Mouse (Mus musculus): ENCODE measurements around the gene Slc9a9. TPM values are rescaled to one million over a fixed set of nuclear protein-coding genes. Genes with fewer than 3 reads are reported as not detected.
A peak's percentile ranks its signal among the peaks of the same experiment; 100 is the strongest.

Gene Slc9a9
- total RNA-seq, 2 experiments from 2014 or later, result 2.6 to 5.0 TPM

DNA sequence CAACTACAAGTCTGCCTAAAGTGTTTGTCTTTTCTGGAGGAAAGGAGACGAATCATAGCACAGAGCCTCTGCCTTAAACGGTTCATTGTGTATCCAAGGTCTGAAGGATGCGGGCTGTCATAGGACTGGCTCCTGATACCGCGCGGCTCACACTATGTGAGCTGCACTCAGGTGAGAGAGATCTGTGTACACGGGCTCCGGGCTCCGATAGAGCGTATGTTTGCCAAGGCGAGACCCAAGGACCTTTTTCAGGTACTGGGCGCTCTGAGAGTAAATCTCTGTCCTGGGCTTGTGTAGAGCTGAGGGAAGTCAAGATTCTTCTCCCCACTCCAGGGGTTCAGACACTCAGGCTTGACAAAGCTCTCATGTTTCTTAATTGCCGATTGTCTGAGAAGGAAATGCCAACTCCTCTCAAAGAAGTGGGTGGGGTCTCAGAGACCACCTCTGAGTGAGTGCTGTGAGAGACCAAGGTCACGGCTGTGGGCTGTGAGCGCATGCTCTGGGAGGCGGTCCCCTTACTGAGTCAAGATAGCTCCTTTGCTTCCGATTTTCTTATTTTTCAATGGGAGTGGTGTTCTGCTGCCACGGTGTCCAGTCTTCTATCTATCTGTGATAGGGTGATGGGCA is 10.9 kb downstream of the Slc9a9 start:
- intact Hi-C loops (cut with DNase I), result no loop called here
- DNase-seq, result no peak

DNA sequence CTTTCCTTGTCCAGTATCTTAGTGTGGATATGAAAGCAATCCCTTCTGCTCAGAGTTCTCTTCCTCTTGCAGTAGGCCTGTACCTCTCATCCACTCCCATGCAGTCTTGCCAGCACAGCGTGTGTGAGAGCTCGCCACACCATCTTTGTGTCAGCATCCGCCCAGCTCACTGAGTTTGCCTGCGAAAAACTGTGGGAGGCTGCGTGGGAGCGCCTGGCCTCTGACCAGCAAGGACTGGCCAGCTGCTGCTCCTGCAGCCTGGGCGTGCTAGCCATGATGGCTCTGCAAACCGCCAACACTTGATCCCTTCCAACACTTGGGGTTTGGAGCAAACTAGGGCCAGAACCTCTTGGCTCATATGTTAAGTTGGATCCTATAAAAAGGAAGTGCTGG is 11.4 kb downstream of the Slc9a9 start:
- intact Hi-C loops (cut with DNase I), result no loop called here
- DNase-seq, result peak; percentile 58 to 65

DNA sequence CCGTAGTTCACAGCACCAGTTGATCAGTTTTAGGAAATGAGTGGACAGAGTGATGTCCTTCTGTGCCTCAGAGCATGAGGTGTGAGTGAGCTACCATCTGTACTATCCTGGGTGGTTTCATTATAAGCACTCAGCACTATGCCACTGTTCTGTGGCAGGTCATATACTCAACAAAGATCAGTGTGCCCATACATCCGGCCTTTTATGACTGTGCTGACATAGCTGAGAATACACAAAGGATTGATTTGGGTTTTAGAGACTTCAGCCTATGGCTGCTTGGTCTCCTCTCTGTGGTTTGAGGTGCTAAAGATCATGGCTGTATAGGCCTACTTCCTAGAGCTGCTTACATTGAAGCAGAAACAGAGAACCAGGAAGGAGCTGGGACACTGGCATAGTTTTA is 12.6 kb downstream of the Slc9a9 start:
- intact Hi-C loops (cut with DNase I), result no loop called here
- no peak for DNase-seq

DNA sequence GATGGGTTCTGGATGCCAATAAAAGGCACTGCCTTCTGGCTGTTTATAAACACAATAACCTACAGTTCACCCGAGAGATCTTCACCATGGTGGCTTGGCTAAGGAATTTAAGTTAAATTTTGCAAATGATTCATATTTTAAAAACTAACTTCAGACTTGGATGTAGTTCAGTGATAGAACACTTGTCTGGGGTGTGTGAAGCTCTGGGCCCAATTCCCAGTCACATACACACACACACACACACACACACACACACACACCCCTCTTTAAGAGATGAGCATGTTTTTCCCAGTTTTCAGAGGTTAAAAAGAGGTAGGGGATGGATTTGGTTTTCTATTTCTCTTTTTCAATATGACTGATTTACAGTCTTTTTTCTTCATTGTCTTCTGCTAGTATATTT is 15.9 kb downstream of the Slc9a9 start:
- DNase-seq, result no peak
- intact Hi-C loops (cut with DNase I), result no loop called here

DNA sequence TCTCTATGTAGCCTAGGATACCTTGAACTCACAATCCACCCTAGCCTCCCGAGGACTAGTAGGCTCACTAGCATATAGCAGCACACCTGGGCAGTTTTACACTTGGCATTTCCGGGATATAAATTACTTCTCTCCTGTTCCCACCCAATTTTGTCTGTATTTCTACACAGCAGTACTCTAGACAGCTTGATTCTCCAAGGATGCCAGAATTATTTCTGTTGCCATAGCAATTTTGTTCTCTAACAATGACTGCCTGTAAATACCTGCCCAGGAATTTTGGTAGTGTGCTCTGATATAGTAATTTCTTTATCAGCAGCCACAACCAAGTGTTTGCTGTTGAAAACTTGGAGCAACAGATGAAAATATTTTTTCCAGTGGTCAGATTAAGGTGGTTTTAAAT is 16.7 kb downstream of the Slc9a9 start:
- no peak for DNase-seq
- intact Hi-C loops (cut with DNase I), result no loop called here

DNA sequence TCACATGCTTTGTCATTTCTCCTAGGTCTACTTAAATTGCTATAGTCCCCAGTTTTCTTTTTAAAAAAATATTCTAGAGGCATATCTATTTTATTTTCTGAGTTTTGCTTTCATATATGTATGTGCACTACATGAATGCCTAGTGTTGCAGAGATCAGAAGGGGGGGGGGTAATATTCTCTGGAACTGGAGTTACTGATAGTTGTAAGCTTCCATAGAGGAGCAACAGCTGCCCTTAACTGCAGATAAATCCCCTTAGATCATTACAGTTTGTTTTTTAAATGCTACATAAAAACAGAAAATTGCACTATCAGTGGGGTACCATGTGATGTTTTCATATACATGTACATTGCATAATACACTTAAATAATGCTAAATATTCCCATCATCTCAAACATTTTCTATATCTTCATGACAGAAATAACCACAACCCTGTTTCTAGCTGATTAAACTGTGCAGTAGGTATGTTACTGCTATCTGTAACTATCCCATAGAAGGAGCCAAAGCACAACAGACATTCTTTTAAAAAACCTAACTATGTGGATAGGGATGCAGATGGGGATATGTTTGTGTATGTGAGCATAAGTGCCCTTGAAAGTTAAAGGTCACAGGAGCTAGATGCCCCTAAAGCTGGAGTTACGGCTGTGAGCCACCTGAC is 17.6 kb downstream of the Slc9a9 start:
- intact Hi-C loops (cut with DNase I), result no loop called here
- DNase-seq, result no peak

DNA sequence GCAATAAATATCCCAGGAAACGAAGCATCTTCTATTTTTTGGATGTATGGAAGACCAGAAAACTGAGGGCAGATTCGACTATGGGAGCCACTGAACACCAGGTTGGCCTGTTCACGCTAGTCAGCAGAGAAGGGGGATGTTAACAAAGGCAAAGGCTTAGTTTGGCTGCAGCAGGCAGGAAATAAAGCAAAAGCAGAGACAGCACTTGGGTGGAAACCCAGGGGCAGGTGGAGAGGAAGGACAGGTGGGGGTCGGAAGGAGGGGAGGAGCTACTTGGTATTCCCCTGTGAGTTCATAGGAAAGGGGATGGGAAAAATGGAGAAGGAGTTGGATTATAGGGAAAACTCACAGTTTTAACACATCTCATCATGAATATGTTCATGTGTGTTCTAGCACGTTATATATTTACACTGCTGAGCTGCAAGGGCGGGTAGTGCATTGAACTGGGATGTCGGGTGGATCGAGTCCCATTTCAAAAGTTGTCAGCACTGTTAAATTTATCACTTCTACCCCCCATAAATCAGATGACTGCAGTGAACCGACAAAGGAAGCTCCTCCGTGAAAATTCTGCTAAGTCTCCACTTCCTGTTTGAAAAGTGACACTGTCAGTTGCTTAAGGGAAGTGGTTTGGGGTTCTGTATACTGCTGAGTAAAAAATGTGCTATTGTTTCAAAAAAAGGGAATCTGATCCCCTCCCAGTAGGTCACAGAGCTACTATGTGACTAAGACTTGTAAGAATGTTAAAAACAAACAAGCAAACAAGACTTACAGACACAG is 21.8 kb downstream of the Slc9a9 start:
- no peak for DNase-seq
- intact Hi-C loops (cut with DNase I), result no loop called here

DNA sequence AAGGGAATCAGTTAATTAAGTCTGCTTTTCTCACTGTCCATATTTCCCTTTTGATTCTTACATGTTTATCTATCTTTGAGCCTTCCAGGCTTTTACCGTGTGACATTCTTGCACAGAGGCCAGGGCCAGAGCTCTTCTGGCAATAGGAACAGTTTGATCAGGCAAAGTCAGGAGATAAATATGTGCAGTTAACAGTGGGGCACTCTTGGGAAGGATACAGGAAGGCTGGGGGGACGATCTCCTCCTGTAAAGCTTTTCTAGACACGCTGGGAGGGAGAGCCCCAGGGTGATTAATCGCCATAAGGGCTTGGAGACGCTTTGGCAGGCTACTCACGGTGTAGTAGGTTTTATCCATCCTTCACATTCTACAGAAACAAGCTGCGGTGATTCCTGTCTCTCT is 22.4 kb downstream of the Slc9a9 start:
- intact Hi-C loops (cut with DNase I), result no loop called here
- DNase-seq, result no peak

DNA sequence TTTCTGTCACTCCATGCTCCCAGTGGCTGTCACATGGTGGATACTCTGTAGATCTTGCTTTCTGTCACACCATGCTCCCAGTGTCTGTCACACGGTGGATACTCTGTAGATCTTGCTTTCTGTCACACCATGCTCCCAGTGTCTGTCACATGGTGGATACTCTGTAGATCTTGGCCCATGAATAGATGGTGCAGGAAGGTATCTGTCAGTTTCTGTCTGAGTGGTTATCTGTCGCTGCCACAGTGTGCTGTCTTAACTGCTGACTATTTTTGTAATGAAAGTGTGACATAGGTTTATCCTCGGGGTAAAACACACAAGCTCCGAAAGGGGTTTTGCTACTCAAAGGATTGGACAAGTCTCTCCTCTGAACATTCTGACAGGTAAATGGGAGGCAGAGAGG is 24.5 kb downstream of the Slc9a9 start:
- no peak for DNase-seq
- intact Hi-C loops (cut with DNase I), result no loop called here

DNA sequence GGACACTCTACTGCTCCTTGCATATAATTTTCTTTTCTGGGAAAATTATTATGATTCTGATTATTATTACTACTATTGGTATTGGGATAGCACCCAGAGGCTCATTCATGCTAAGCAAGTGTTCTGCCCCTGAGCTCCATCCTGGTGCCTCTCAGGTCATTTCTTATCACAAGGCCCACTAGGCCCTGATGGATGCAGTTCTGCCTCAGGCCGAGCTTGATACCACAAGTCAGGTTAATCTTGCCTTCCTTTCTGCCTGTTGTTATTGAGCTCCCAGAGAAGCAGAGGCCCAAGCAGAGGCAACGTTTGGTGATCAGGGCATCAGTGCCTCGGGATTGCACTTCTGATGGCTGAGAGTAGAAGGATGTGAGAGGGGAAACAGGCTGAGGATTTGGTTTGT is 25.3 kb downstream of the Slc9a9 start:
- intact Hi-C loops (cut with DNase I), result no loop called here
- DNase-seq, result no peak

DNA sequence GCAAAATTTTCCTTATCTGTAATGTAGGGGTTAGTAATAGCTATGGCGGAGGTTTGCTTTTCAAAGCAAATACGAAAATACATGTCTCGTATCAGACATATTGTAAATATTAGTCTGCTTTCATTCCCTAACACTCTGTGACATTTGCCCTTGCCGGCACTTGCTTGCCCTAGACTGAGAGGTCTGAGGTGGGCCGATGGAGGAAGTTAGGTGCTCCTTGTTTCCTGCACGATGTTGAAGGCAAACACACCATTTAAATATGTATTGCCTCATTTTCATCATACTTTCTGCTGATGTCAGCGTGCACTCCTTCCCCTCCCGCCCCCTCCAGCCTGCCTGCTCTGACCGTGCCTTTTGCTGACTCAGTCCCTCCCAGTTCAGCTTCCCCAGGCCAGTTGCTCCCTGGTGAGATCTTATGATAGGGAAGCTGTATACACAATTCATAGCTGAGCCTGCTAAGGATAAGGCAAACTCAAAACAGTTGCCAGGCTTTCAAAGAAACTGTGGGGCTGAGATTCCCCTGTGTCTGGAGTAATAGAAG is 26.9 kb downstream of the Slc9a9 start:
- intact Hi-C loops (cut with DNase I), result no loop called here
- DNase-seq, result peak in 1 of 2 experiments; percentile 29

DNA sequence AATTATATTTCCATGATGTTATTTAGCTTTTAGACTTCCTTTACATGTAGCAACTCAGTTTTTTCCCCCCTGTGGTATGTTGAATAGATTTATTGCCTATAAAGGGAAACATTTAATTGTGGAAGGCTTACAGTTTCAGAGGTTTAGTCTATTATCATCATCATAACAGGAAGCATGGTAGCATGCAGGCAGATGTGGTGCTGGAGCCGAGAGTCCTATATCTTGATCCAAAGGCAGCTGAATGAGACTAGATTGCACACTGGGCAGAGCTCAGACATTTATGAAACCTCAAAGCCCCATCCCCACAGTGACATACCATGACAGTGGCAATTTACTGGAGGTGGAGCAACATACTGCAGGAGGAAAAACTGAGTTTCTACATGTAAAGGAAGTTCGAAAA is 28.5 kb downstream of the Slc9a9 start:
- intact Hi-C loops (cut with DNase I), result no loop called here

DNA sequence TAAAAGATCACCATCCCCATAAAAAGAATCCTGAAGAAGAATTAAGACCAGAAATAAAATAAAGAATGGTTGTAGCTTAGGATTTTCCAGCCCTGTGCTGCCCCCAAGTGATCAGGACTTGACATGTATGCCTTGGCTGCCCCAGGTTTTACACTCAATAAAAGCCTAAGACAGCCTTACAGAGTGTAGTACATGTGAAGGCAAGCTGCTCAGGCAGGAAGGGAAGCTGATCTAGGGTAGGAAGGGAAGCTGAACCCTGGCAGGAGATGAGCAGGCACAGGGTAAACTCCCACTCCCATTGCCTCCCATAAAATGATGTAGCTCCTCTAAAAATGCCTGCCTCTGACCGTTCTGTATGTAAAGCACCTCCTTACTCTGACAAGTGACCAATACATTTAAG is 30.8 kb downstream of the Slc9a9 start:
- intact Hi-C loops (cut with DNase I), result no loop called here
- DNase-seq, result peak; percentile 44 to 47

More for the DNA sequence above, 28.5 kb downstream of the Slc9a9 start:
- DNase-seq, result no peak

DNA sequence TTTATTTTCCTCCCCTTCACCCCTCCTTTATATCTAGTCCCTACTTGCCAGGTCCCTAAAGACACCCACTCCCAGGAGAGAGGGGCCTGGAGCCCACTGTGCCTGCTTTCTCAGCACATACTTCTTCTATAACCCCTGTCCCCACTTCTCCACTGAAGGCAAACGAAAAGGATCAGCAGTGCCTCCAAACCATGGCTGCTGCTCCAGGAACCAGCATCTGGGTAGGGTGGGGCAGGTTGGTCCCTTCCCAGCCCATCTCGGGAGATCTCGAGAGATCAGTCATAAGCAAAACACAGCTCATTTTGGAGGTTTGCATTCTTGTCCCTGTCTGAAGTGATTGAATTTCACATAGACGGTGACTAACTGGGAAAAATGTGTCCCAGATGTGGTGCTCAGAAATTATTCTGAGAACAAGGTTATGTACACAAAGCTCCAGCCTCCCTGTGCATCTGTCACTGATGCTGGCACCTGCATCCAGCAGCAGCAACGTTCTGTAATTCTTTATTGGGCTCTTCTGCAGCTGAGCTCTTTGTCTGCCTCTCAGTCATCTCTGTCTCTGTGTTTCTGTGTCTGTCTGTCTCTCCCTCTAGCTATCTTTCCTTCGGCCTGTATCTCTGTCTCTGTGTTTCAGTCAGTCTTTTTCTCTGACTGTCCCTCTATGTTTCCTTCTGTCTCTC is 31.6 kb downstream of the Slc9a9 start:
- intact Hi-C loops (cut with DNase I), result no loop called here
- no peak for DNase-seq

DNA sequence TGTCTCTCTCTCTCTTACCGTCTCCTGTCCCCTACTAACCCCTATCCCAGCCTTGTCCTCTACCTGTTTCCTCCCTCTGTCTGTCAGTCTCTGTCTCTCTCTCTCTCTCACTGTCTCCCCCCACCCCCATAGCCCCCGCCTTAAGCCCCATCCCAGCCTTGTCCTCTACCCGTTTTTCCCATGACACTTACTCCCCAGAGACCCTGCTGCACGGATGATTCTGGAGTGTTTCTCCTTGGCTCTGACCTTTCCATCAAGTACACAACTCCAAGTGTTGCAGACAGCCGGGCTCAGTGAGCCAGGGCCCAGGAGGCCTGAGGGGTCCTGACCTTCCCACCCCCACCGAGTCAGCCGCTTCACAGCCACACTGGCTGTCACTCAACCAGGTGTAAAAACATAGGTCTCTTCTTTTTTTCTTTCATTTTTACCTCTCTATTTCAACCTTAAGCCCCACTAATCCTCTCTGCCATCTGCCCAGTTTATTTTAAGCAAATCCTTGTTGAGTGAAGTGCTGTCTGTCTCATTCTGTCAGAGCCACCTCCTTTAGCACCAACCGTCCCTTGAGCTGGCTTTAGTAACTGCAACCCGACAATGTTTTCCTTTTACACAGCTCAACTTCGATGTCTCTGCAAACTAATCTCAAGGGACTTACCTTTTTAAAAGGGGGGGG is 32.4 kb downstream of the Slc9a9 start:
- no peak for DNase-seq
- intact Hi-C loops (cut with DNase I), result no loop called here

DNA sequence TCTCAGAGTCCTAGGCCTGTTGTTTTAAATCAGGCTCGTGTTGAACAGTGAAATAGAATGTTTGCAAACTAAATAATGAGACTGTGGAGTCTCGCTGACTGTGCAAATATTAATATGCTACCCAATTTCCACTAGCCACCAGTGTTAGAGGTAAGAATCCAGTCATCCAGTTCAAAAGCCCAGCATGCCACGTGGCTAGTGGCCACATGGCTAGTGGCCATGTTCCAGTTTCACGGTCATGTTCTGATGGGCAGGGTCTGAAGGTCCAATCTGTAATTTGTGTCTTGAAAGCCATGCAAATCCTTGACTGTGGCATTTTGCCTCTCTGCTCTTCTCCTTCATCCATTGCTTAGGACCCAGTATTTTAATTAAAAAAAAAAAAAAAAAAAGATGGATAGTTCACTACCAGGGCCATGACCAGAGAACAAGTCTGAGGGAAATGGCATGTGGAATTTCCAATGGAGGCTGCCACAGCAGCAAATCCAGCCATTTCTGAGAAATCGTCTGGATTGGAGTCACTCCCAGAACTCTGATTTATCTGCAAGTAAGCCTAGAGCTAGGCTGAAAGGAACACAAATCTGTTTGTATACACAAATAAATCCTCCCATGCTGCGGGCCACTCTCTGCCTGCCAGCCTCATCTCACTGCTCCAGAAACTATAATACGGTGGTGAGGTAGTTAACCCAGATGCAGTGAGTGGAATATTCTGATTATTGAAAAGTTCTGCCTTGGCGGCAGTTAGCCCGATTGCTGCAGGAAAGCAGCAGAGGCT is 35.5 kb downstream of the Slc9a9 start:
- intact Hi-C loops (cut with DNase I), result no loop called here
- no peak for DNase-seq

DNA sequence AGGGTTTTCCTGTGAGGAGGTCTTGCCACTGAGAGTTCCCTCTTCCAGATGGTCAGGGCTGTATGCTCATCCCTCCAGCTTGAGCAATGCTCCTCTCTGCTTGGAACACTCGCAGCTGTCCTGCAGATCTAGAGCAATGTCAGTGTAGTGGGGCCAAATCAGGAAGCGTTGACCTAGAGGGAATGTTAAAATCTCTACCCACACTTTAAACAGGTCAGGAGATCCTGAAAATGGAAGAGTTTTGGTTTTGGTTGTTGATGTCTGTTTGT is 36.0 kb downstream of the Slc9a9 start:
- intact Hi-C loops (cut with DNase I), result no loop called here
- DNase-seq, result no peak

DNA sequence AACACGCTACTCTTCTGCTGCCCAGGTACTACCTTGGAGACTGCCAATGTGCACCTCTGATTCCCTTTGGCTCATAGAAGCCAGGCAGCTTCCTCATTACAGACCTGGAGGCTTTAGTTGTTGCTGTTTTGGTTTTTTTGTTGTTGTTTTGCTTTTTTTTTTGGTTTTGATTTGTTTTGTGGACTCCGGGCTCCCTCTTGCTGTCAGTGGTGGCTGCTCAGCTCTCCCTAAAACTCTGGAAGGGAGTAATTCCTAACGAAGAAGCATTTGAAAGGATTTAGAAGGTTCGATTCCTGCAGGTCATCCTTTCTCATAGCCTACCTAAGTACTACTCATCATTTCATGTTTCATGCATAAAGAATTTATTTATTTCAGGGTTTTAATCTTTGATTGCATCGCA is 42.4 kb downstream of the Slc9a9 start:
- no peak for DNase-seq
- intact Hi-C loops (cut with DNase I), result no loop called here

DNA sequence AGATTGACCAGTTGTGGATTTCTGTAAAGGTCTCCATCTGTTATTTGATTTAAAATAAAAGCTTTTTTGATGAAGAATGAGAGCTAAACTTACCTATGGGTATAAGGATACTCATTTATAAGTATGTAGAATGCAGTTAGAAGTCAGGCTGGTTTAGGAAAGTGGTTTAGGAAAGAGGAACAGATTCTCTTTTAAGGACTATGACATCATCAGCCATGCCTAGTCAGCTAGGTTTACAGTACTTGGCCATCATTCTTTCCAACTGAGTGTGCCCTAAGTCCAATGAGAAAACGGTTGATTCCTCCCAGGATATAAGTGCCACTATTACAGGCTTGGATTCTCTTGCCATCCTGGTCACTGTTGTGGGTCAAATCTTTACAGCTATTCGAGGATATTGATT is 47.0 kb downstream of the Slc9a9 start:
- intact Hi-C loops (cut with DNase I), result no loop called here
- no peak for DNase-seq

DNA sequence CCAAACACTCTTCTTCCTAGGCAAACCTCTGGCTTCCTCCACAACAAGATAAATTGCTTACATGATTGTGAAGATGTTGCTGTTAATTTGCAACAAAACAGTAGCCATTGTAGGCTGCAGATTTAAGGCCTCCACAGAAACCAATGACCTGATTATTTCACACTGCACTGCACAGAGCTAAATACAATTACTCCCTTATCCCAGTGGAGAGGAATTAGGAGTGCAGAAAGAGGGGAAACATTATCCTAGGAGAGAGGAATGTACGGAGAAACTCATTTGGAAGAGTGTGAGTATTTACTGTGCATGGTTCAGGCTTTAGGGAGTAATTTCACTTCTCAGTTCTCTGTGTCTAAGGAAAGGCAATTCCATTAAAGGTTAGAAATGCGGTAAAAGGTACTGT is 53.9 kb downstream of the Slc9a9 start:
- intact Hi-C loops (cut with DNase I), result no loop called here
- no peak for DNase-seq

Measured in heart, postnatal 14 days (tissue).